Mouse (Mus musculus): Measurements from ENCODE around the gene Kif5c. TPM values are rescaled to one million over a fixed set of nuclear protein-coding genes. Genes with fewer than 3 reads are reported as not detected.

Kif5c gene
- polyA plus RNA-seq, 1 experiment, result 0.27 TPM

DNA sequence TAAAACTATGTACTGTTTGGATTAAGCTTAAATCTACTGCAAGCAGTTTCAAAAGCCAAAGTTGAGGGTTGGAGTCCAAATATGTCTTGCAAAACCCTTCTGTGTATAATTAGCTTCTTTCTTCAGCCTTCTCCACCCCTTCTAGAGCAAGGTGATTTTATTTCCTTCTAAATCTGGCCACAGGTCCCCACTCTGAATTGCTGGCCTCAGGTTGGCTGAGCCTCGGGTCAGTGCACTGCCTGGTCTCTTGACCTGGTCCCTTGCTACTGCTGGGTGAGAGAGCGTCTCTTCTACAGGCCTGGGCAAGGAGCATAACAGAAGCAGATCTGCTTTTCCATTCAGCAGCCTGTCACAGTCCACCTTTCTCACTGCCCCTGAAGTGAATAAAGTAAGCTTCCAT, 149.8 kb downstream of the Kif5c start:
- DNase-seq (ENCODE audit: low read depth, low spot score), result no peak
- WGBS, result 76% methylated on average over 2 of the region's 2 CpGs

DNA sequence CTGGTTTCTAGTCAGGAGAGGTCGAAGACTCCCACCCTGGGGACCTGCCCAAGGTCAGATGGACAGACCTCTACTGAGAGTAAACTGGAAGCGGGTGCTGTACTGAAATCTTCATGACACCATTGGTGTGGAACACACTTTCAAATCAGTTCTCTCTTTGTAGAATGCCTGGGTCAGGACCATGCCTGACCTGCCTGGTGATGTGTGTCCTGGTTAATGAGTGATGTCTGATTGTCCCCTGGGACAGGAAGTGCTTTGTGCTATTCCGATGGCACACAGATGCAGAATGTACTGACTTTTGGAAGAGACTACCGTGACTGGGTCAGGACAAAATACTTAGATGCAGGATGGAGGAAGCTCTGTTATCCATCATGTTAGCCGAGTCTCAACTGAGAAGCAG, 151.3 kb downstream of the Kif5c start:
- no peak for DNase-seq (ENCODE audit: low read depth, low spot score)
- 82% methylated on average over 5 of the region's 5 CpGs for WGBS

DNA sequence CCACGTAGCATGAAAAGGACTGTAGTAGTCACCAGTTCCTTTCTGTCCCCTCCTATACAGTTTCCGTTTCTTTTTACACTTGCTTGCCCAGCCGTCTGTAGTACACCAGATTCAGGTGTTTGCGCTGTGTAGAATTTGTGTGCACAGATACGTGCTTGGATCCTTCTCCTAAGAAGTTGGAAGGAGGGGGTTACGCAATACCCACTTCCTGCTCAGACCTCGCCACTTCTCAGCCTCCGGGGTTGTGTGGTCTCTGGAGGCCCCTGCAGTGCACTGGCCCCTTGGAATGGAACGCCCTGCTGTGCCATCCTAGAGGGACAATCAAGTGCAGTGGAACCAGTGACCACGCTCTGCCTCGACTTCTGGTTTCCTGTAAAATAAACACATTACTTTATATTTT, 152.1 kb downstream of the Kif5c start:
- 38% methylated on average over 11 of the region's 11 CpGs for WGBS
- no peak for DNase-seq (ENCODE audit: low read depth, low spot score)

DNA sequence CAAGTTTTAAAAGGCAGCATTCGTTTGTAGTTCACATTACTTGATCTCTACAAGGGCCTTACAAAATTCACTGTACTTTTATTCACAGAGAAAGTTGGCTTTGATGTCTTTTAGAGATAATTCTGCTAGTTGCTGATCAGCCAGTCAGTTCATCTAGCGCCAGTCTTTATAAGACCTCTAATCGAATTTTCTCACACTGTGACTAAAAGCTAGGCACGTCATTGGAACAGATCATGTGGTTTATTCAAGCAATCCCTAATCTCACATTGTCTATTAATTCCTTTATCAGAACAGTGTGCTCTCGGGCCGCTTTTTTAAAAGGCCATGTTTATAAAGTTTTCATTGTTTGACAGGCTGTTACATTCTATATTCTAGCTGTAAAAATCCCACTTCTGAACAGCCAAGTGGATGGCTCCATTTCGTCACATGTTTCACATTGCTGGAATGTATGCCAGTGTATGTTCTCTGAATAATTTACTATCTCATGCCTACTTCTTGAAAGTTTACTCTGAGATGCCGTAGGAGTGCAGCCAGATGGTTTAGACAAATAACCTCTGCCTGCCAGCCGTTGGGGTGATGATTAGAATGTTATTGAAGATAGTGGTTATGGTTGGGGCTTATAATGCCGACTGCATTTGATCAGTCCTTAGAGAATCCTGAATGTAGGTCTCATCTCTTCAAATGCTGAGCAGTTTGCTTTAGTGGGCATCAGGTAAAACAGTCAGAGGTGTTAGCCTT, 154.3 kb downstream of the Kif5c start:
- DNase-seq (ENCODE audit: low read depth, low spot score), result no peak
- WGBS, result 74% methylated on average over 10 of the region's 10 CpGs

DNA sequence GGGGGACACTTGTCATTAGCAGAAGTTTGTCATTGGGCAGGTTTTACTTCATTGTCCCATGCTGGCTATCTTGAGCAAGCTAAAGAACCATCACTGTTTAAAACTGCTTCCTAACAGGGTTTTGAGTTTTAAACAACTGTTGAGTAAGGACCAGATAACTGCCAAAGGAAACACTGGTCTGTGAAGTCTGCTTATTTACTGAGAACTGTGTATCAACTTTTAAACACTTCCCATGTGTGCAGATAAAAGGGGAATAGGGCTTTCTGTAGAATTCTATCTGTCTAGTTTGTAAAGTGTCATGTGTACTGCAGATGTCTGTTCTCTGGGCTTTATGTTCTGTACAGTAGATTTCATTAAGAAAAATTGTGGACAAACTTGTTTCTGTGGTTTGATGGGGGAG, 155.1 kb downstream of the Kif5c start:
- no peak for DNase-seq (ENCODE audit: low read depth, low spot score)

DNA sequence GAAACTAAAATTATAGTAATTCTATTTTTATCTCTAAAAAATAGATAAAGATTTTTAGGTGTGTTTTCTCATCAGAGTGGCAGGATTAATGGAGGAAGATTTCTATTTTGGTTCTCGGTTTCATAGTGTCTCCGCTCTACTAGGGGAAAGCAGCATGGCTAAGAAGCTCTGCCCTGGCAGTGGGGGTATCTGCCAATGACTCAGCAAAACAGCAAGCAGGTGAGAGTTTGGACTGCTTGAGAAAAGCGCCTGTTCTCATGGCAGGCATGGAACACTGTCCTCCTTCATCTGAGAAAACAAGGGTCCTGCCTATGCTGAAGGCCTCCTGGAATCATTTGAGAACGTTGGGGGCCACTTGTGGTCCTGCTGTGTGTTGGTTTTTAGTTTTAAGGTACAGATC, 156.1 kb downstream of the Kif5c start:
- WGBS, result 87% methylated on average over 4 of the region's 4 CpGs
- no peak for DNase-seq (ENCODE audit: low read depth, low spot score)

DNA sequence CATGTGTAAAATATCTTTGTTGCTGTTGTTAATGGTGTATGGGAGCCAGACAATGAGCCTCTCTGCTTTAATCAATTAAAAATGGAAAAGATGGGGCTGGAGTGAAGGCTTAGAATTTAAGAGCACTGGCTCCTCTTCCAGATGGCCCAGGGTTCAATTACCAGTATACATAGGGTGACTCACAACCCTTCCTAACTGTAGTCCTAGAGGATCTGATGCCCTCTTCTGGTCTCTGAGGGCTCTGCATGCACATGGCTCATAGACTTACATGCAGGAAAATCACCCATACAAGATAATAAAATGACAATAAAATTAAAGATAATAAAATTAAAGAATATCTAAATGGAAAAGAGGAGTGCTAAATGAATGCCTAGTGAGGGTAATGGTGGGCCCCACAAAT, 156.6 kb downstream of the Kif5c start:
- no peak for DNase-seq (ENCODE audit: low read depth, low spot score)

DNA sequence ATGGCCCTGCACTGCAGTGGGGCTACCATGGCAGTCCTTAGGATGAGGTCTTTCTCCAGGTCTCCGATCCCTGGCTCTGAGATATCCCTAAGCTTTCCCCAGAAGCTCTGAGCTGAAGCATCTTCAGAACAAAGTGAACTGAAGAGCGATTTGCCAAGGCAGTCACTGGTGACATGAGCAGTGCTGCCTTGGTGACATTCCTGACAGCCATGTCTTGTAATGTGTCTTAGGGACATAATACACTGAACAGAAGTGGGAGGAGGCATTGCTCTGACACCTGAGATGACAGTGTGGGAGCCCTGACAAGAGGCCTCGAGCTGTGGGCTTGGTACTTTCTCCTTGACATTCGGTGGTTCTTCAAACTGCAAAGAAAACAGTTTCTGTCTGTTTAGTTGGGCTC, 157.3 kb downstream of the Kif5c start:
- no peak for DNase-seq (ENCODE audit: low read depth, low spot score)
- 80% methylated on average over 4 of the region's 4 CpGs for WGBS

DNA sequence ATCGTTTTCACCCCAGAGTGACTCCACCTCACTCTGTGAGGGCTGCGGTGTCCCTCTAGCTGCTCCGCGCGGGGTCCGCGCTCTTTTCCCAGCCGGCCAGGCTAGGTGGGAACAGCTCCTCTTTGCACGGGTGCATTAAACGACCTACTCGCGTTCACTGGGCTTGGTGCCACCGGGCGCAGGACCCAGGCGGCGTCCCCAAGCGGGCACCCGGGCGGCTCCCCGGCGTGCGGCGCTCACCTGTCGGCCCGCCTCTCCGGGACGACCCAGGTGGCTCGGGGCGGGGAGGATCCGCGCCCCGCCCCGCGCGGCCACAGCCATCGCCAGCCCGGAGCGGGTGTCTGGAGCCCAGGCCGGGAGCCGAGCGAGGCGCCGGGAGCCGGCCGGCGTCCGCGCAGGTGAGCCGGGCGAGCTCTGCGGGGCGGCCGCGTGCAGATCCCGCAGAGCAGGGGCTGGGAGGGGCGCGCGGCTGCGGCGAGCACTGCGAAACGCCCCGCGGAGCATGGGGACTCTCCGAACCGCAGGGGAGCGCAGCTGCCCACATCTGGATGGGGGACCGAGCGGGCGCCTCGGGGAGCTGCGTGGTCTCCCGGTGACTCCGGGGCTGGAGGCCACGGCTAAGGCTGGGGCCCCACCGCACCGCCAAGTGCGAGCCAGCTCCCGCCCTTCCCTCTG, 168.4 kb downstream of the Kif5c start, which contains the start of gene Lypd6b:
Lypd6b (plus strand) TSS at position 313 of the 675 bp plus-strand sequence.
- no peak for DNase-seq (ENCODE audit: low read depth, low spot score)

DNA sequence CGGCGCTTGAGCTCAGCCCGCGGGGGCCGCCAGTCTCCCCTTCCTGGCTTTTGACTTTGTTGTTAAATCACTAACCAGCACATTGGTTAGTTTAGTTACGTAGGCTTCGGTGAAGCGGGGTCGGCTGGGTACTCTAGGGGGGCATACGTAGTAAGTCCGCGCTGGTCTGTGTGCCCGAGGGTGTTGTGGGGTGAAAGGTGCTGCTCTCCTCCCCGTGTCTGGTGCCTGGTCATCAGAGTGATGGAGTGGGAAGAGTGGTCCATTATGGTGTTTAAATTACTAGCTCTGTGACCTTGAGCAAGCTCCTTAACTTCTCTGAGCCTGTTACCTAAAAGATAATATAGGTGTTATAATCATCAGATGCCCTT, 168.9 kb downstream of the Kif5c start:
- 3% methylated on average over 14 of the region's 14 CpGs for WGBS
- DNase-seq (ENCODE audit: low read depth, low spot score), result no peak

More for the DNA sequence above, 168.4 kb downstream of the Kif5c start, which contains the start of gene Lypd6b:
- 2% methylated on average over 79 of the region's 79 CpGs for WGBS

DNA sequence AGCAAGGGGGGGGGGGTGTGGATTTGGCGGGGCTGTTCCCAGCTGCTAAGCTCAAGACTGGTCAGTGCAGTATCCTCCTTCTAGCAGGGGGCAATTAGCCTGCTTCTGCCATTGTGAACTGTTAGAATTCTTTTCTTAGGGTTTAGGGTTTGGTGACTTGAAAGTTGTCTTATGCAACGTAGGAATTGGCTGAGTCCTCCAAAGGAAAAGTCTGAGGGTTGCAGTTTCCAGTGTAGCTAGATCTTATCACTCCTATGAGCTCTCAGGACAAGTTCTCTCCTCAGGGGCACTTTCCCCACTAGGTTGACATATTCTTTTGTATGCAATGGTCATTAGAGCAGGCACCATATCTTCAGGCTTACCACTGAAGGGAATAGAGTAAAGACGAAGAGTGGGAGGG, 169.5 kb downstream of the Kif5c start:
- 40% methylated on average over 3 of the region's 3 CpGs for WGBS
- no peak for DNase-seq (ENCODE audit: low read depth, low spot score)

DNA sequence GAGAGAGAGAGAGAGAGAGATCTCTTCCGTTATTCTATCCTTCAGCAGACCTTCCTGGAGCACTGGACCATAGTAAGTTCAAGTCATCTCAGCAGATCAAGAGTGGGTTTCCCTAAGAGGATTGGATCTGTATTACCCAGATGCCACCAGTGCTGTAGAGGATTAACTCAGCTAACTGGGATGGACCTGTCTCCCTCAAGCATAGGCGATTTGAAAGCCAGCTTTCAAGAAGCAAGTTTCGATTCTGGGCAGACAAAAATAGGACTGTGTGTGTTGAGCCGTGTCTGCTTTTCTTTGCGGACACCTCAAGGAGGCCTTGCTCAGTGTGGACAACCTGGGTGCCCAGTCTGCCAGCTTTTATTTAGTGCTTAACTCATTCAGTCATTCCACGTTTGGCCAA, 170.0 kb downstream of the Kif5c start:
- no peak for DNase-seq (ENCODE audit: low read depth, low spot score)
- WGBS, result 80% methylated on average over 6 of the region's 6 CpGs

DNA sequence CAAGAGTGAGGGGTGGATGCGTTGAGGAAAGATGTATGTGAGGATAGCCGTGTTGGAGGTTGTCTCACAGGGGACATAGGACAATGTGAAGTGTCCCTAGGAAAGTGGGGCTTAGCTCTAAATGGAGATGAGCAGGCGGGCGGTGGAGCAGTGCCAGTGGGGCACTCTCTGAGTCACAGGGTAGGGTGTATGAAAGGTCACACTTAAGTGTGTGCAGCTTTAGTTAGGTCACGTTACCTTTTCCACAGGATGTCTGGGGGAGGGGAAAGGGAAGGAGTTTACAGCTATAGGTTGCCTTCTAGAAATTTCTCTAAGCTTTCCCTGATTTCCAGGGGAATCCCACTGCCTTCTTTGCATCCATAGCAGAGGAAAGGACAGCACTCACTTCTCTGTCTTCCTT, 170.4 kb downstream of the Kif5c start:
- 67% methylated on average over 5 of the region's 5 CpGs for WGBS
- no peak for DNase-seq (ENCODE audit: low read depth, low spot score)

DNA sequence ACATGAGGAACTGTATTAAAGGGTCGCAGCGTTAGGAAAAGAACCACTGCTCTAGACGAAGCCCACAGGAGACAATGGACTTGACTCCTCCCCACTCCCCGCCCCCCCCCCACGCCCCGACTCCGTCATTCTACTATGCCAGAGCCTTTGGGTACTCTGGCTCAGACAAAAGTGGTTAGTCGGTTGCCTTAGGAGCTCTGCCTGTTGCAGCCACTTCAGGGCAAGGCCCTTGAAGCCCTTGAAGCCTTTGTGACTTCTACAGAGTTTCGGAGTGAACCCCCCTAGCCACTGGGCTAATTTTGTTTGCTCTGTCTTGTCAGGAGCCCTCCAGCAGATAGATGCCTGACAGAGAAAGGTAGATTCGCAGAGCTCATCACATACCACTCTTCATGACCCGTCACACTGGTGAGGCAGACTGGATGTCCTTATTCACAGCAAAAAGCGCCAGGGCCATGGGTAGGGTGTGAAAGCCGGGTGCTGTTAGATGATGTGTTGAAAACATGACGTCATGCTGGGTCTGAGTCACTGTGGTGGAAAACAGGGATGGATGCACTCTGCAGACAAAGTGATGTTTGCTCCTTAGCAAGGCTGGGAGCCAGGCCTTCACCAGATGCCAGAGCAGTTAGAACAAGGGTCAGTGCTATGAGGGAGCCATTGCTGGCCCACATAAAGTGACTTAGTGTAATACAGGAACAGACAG, 178.5 kb downstream of the Kif5c start:
- WGBS, result 73% methylated on average over 14 of the region's 14 CpGs
- DNase-seq (ENCODE audit: low read depth, low spot score), result no peak

DNA sequence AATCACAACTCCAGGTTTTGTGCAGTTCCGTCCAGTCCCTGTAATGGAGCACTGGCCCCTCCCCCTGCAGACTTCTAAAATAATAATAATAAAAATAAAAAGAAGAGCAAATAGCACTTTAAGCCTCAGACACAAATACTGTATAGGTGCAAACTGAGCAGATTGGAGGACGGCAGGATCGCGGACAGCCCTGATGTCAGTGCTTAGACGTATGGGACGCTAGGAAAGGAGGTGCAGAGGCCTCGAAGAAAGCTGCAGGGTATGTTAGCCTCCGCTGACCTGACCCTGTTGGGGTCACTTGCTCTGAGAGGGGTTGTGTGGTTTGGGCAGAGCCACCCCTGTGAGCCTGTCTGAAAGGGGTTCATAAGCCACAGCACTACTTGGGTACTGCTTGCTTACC, 185.3 kb downstream of the Kif5c start:
- no peak for DNase-seq (ENCODE audit: low read depth, low spot score)
- WGBS, result 82% methylated on average over 8 of the region's 8 CpGs

DNA sequence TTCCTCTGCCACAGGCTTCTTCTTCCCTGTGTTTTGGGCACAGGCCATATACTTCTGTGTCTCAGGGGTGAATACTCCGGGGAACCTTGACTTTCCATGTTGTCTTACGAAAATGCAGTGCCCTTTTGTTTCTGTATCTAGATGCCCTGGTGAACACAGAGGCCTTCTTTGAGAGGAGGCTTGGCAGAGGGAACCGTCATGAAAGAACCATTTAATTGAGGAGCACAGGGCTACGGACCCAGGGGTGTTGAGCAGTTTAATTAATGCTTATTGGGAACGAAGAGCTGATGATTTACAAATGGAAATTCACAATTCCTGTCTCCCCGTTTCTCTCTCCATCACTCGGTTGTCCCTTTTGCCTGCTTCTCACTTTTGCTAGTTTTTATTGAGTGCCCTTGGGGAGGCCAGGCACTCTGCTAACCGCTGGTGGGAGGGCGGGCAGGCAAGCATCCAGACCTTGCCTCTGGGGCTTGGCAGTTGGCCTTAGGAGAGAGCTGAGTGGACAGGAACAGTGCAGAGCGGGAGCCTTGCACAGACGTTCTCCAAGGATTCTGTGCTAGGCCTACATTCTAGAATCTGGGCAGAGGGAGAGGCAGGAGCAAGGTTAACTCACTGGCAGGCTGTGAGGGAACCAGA, 186.8 kb downstream of the Kif5c start:
- 88% methylated on average over 11 of the region's 11 CpGs for WGBS
- DNase-seq (ENCODE audit: low read depth, low spot score), result no peak

DNA sequence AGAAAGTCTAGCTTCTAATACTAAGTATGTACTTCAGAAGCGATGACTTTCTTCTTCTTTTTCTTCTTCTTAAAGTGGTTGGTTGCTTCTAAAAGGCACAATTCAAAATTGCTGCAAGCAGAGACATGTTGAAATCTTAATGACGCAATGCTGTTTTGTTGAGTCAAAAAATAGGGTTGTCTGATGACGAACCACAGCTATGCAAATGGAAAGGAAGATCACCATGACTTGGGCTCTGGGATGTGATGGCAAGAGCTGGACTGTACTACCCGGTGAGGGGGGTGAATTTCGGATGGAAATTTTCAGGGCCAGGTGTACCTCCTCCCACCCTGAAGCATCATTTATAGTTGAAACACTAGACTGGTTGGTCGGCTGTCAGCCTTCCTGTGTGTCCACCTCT, 190.4 kb downstream of the Kif5c start:
- WGBS, result 68% methylated on average over 6 of the region's 6 CpGs
- DNase-seq (ENCODE audit: low read depth, low spot score), result no peak

DNA sequence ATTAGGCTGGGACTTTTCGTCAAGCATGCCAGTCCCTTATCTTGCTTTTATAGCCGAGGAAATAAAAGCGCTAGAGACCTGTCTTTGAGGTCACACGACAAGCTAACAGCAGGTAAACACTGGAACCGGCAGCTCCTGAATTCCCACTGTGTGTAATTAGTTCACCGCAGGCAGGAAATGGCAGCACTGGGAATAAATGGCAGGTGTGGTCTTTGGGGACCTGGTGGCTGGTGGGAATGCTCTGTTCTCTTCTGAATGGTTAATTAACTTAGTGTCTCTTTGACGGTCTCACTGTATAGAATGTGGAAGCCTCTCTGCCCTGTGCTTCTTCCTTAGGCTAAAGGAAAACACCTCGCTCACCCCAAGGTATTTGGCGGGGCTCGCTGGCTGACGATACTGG, 192.3 kb downstream of the Kif5c start:
- 13% methylated on average over 11 of the region's 11 CpGs for WGBS
- DNase-seq (ENCODE audit: low read depth, low spot score), result peak; percentile 64

DNA sequence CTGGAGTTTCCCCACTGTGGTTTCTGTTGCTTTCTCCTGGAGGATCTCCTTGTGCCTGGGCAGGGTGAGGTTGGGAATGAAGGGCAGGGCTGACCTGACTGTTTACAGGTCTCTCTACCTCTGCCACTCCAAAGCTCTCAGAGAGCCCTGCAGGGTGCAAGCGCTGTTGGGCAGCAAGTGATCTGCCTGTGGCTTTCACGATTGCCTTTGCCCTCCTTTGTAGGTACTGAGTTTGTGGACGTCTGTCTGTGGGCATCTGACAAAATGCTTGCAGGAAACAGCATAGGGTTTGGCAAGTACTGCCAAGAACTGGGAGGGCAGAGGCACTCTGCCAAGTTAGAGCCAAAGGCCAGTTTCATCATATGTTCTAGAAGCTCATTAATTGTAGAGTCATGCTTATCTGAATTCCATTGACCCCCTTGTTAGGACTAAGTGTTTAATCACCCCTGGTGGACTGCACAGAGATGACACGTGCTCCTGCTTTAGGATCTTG, 192.8 kb downstream of the Kif5c start:
- 16% methylated on average over 4 of the region's 4 CpGs for WGBS
- peak; percentile 53 for DNase-seq (ENCODE audit: low read depth, low spot score)

DNA sequence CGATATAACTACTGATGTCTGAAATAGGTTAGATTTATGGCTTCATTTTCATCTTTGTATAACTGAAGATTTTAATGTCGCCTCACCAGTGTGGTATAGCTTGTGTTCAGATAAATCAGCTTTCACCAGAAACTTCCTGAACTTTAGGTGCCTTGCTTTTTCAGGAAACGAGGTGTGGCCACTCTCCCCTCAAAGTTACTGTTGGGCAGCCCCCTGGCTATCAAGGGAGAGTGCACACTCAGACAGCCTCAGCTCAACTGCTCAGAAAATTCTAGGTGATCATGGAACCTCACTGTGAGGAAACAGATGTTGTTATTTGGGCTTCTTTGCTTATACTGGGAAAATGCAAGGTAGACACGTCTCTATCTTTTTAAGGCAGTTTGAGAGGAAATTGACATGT, 194.1 kb downstream of the Kif5c start:
- WGBS, result 59% methylated on average over 4 of the region's 4 CpGs
- no peak for DNase-seq (ENCODE audit: low read depth, low spot score)

Data from large intestine, adult 2 months (tissue).